Mouse (Mus musculus) thymus, postnatal 14 days (tissue): ENCODE measurements around the gene Armc7.
"Not testable (repeated sequence)": the region's sequence is repeated elsewhere in the genome, so short reads cannot be mapped to it uniquely, and the experiment has no call there.

Experiments used
- DNase-seq: peaks from one replicate; pipeline ENCODE4 v3.0.0; 2021

Armc7 gene

GRCm38 (mm10) chr11:115475025-115475757, at the start of gene Armc7:
Gene Armc7 (plus strand): TSS chr11:115475667.
- peak; percentile 95 for DNase-seq

DNA sequence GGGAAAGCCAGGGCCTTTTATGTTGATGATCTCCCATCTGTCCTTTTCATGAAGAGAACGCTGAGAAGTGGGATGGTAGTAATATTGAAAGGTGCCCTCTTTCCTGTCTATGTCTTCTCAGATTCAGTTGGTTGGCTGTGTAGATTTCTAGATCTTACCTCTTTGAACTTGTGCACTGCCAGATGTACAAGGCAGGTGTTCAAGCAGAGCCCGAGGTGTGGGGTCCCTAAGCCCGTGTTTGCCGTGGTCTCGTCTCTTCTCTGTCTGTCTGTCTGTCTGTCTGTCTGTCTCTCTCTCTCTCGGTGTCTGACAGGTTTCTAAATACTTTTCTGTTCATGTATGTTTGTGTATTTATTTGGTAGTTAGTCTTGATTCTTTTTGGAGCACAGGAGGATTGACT, 49.8 kb upstream of the Armc7 start:
- DNase-seq = peak; percentile 76

GRCm38 (mm10) chr11:115427482-115428331, 47.8 kb upstream of the Armc7 start:
- peak; percentile 87 for DNase-seq

GRCm38 (mm10) chr11:115429307-115429706, 46.2 kb upstream of the Armc7 start:
- peak; percentile 6 for DNase-seq

- no peak for DNase-seq
These were observed 44.9 kb upstream of the Armc7 start for GRCm38 (mm10) chr11:115430561-115430960.

DNA sequence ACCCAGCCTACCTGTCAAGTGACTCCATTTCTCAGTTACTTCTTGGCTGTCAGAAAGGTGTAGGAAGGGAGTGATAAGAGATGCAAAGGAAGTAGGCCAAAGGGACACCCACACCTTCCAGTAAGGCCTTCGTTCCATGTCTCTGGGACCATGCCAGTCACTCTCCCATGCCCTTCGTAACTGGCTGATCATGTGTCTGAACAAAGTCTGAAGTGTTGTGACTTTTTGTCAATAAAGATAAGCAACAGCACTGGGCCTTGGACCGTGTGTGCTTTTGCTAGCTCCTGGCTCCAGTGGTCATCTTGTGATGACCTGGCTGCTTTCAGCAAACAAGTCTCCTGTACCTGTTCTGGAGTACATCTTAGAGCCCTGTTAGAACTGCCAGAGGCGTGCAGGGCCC, 42.7 kb upstream of the Armc7 start:
- DNase-seq = no peak

DNA sequence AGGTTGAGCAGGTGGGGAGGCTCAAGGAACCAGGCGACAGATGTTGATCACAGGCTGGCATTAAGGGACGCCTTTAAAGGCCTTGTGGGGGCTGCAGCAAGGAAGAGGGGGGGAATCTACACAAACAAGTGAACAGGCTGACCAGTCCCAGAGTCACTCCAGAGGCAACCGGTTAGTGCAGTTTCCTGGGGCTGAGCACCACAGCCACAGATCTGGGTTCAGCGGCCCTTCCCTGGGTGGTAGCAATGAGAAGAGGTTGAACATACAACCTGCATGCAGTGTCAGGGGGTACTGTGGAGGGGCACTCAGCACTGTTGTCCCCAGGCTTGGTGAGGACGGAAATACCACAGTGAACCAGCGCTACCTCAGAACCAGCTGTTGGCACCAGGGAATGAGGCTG, 42.1 kb upstream of the Armc7 start:
- DNase-seq = no peak

DNA sequence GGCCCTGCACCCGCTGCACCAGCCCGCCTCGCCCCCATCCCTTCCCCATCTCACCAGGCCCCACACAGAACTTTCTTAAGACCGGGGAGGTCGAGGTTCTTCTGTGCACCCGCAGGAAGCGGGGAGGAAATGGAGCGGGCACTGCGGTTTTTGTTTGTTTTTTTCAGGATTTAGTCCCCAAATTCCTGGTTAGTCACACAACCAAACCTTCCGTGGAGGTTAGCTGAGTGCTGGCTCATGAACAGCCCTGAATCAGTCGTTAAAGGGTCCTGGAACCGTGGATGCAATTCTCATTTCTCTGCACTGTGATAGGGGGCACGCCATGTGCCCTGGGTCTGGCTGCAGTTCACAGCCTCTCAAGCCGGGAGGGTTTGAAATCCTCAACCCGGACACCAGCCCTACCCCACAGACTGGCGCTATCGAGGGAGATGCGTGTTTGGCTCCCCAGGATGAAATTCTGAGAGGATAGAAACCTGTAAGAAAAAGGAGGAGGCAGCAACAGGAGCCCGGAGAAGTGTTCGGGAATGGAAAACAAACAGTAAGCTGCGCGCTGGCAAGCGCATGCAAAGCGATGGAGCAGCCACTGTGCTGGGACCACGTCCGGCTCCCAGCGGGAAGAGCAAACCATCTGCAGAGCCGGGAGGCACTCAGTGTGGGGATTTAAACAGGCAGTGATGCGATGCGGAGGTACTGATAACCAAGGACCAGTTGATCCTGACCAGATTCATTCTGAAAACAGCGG, 39.7 kb upstream of the Armc7 start:
- no peak for DNase-seq

DNA sequence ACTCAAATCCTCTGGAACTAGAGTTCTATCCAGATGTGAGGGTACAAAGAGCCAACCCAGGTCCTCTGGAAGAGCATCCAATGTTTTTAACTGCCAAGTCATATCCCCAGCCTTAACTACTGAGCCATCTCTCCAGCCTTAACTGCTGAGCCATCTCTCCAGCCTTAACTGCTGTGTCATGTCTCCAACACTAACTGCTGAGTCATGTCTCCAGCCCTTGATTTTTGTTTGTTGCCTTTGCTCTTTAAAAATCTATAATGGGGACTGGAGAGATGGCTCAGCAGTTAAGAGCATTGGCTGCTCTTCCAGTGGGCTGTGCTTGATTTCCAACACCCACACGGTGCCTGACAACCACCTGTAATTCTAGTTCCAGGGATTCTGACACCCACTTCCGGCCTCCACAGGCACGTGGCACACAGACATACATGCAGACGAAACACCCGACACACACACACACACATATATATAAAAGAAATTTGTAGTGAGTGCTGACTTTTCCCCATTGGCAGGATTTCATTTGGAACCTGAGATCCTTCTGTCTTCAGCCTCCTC, 37.8 kb upstream of the Armc7 start:
- no peak for DNase-seq

- no peak for DNase-seq
These were observed 36.1 kb upstream of the Armc7 start for GRCm38 (mm10) chr11:115439326-115439725.

DNA sequence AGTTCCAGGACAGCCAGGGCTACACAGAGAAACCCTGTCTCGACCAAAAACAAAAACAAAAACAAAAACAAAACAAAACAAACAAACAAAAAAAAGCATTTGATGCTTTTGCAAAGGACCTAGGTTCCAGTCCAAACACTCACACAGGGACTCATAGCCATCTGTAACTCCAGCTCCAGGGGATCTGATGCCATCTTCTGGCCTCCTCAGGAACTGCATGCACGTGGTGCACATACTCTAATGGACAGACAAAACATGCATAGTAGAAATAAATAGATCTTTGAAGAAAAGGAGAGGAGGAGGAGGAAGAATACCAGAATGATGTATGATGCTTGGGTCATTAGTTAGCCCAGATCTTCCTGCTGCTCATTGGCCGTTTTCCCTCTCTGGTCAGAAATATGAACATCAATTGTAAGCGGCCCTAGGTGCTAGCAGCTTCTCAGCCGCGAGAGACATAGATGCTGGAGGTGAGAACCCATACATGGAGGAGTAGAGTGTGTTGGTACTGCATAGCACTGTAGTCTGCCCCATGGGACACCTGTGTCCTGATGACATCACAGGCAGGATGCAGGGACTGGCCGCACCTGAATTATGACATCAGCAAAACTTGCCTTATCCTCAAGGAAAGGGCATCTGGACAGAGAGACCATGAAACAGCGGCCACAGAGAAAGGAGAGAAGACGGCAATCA, 35.4 kb upstream of the Armc7 start, which contains the start of gene Trim80:
Gene Trim80 (plus strand): TSS at position 640 of the 690 bp plus-strand sequence.
- no peak for DNase-seq

DNA sequence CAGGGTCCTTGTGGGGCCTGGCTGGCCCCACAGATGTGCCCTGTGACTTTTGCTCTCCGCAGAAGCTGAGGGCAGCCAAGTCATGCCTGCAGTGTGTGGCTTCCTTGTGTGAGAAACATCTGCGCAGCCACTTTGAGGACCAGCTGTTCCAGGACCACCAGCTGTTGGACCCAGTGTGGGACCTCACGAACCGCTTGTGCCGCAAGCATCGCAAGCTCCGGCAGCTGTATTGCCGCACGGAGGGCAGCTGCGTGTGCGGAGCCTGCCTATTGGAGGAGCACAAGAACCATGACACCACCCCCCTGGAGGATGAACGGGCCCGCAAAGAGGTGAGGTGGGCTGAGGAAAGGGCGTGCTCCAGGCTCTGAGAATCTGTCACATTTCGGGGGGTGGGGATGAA, 34.0 kb upstream of the Armc7 start:
- peak; percentile 66 for DNase-seq

GRCm38 (mm10) chr11:115446906-115447305, 28.6 kb upstream of the Armc7 start:
- DNase-seq = no peak

- DNase-seq = no peak
These were observed 28.1 kb upstream of the Armc7 start for GRCm38 (mm10) chr11:115447321-115447885.

DNA sequence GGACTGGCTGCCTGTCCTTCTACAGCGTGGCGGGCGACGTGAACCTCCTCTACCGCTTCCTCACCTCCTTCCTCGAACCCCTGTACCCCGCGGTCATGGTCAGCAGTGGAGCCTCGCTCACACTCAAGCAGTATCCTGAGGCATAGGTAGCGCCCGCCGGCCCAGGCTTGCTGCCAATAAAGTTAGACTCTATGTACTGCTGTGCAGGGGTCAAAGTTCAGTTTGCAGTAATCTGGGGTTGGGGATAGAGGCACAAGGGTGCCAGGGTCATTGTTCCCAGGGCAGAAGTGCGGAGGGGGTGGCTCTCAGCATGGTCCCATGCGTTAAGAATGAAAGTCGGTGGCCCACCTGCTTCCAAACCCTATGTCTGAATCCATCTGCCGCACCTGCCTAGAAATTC, 27.4 kb upstream of the Armc7 start:
- DNase-seq = no peak

- no peak for DNase-seq
These were observed 26.5 kb upstream of the Armc7 start for GRCm38 (mm10) chr11:115448998-115449397.

GRCm38 (mm10) chr11:115450176-115450575, 25.3 kb upstream of the Armc7 start:
- no peak for DNase-seq

GRCm38 (mm10) chr11:115451781-115452241, 23.7 kb upstream of the Armc7 start:
- DNase-seq = peak; percentile 87

GRCm38 (mm10) chr11:115452281-115452860, 23.1 kb upstream of the Armc7 start:
- no peak for DNase-seq

- peak; percentile 57 for DNase-seq
These were observed 22.2 kb upstream of the Armc7 start for GRCm38 (mm10) chr11:115453306-115453705.

DNA sequence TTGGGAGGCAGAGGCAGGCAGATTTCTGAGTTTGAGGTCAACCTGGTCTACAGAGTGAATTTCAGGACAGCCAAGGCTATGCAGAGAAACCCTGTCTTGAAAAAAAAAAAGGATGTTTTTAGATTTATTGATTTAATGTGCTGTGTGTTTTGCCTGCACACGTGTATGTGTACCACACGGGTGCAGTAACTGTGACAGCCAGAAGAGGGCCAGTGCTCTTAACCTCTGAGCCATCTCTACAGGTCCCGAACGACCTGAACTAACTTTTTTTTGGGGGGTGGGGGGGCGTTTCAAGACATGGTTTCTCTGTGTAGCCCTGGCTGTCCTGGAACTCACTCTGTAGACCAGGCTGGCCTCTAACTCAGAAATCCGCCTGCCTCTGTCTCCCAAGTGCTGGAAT, 20.6 kb upstream of the Armc7 start:
- DNase-seq = not testable (repeated sequence)

GRCm38 (mm10) chr11:115455619-115456018, 19.8 kb upstream of the Armc7 start:
- DNase-seq = no peak
